Mouse (Mus musculus) midbrain, embryonic 15.5 days (tissue): Measurements from ENCODE around the gene Gjd3. TPM values are rescaled to one million over a fixed set of nuclear protein-coding genes. Genes with fewer than 3 reads are reported as not detected.
A peak's percentile ranks its signal among the peaks of the same experiment; 100 is the strongest.

Experiments used
- ATAC-seq: fragments of 200-750 bp; cut with Nextera tagmentation; replicated peaks from 2 replicates; pipeline ENCODE4 v1.8.0; 2017; ENCODE audit warnings: moderate TSS enrichment
- H3K27ac ChIP-seq: fragments of 300-500 bp; sonication (generic); 2 replicates; pipeline ENCODE4 v1.5.1; 2015; ENCODE audit warnings: mild to moderate bottlenecking, inconsistent platforms
- H3K27me3 ChIP-seq: fragments of 300-500 bp; sonication (generic); replicated peaks from 2 replicates; pipeline ENCODE4 v1.6.1; 2015; ENCODE audit warnings: inconsistent platforms
- H3K36me3 ChIP-seq: fragments of 300-500 bp; sonication (generic); replicated peaks from 2 replicates; pipeline ENCODE4 v1.6.1; 2015; ENCODE audit warnings: inconsistent platforms
- H3K4me1 ChIP-seq: fragments of 300-500 bp; sonication (generic); 2 replicates; pipeline ENCODE4 v1.6.1; 2015; ENCODE audit warnings: inconsistent platforms
- H3K4me2 ChIP-seq: fragments of 300-500 bp; sonication (generic); 2 replicates; pipeline ENCODE4 v1.6.1; 2015; ENCODE audit warnings: inconsistent platforms, mild to moderate bottlenecking, moderate library complexity
- H3K4me3 ChIP-seq: fragments of 300-500 bp; sonication (generic); 2 replicates; pipeline ENCODE4 v1.5.1; 2015; ENCODE audit warnings: mild to moderate bottlenecking, inconsistent platforms
- H3K9ac ChIP-seq: fragments of 300-500 bp; sonication (generic); 2 replicates; pipeline ENCODE4 v1.6.1; 2015; ENCODE audit warnings: mild to moderate bottlenecking, inconsistent platforms
- H3K9me3 ChIP-seq: fragments of 300-500 bp; sonication (generic); 2 replicates; pipeline ENCODE4 v1.6.1; 2016; ENCODE audit warnings: inconsistent platforms
- WGBS: fragments of 180-500 bp; shearing (Covaris S2); methylation state at CpG from one replicate; pipeline ENCODE4 v1.1.7; 2015; ENCODE audit warnings: mixed read lengths; 5-methylcytosine and 5-hydroxymethylcytosine counted together
- polyA plus RNA-seq: library from polyadenylated mRNA; unstranded; fragments of >200 nt; fragmentation: Nextera tagmentation; extraction: Ambion mirVana; gene quantifications from 2 replicates; pipeline ENCODE4 v1.2.1, GENCODE M21; 2015

The Gjd3 gene
- polyA plus RNA-seq, 1 experiment from 2014 or later = 2.4 TPM

DNA sequence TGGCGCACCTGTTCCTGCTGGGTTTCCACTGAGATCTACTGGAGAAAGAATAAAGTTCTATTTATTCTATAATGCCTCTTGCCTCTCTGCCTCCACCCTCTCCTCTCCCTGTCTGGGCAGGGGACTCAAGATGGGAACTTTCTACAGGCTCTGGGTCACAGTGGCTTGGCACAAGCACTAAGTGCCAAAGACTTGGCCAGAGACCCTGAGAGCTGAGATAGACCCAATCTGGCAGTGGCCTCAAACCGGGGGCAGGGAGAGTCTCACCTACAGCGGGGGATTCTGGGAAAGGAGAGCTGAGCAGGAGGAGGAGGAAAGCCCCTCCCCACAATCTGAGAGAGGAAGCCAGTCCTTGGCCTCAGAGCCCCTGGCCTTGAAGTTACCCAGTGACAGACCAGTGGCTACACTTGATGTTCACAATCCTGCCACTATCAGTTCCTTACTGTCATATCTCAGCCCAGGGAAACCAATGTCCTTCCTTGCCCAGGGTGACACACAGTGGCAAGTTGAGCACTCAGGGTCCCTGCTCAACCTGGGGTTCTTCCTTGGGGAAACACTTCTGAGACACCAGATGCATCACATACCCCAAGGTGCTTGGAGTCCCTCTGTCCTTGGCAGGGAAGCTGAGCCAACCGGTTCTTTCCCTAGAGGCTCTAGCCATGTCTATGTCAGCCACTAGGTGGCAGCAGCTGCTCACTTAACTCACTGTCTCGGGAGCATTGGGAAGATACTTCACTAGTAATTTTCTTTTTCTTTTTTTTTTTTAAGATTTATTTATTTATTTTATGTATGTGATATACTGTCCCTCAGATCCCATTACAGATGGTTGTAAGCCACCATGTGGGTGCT is 7.7 kb downstream of the Gjd3 start:
- Histone ChIP-seq H3K36me3 (no peaks in the 10 kb centered on the region), H3K9ac (no peak overlapping the region), H3K27ac (no peak overlapping the region), H3K9me3 (no peaks in the 10 kb centered on the region), H3K4me2 (no peak overlapping the region), H3K4me3 (no peak overlapping the region), H3K4me1 (peaks cover 16% of the 10 kb centered on the region), H3K27me3 (no peaks in the 10 kb centered on the region)
- 45% methylated on average over 5 of the region's 5 CpGs for WGBS
- ATAC-seq = no peak

DNA sequence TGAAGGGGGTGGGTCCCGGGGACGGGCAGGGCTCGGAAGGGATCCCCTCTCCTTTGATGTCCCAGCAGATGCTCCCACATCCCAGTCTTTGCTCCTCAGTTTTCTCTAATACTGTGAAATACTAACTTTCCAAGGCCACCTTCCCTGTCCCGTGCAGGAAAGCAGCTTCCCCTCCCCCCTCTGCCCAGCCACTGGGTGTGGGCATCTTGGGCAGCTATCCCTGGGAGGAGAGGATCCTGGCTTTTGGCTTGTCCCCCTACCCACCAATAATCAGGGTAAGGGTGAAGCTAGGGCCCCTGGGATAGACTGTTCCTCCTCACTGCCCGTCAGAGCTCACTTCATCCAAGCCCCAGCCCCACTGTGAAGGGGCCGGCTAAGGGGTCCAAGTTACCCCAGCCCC is 8.6 kb downstream of the Gjd3 start:
- Histone ChIP-seq H3K27me3 (no peaks in the 10 kb centered on the region), H3K36me3 (no peaks in the 10 kb centered on the region), H3K27ac (no peak overlapping the region), H3K4me2 (no peak overlapping the region), H3K9me3 (no peaks in the 10 kb centered on the region), H3K4me1 (peaks cover 25% of the 10 kb centered on the region), H3K9ac (no peak overlapping the region), H3K4me3 (no peak overlapping the region)
- ATAC-seq = no peak
- 73% methylated on average over 6 of the region's 6 CpGs for WGBS

DNA sequence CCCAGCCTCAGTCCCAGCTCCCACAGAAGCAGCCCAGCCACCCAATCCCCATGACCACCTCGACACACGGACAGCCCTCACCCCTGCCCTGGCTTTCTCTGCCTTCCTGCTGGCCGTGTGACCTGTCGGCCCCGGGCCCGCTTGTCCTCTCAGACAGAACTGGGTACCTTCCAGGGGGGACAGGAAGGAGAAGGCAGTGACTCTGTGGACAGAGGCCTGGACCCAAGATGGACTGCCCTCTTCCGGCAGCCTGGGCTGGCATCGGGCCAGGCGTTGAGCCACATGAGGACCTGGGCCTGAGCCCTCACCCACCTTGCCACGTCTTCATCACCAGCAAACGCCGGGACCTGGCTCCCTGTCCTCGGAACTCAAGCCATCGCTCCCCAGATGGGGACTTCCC is 9.2 kb downstream of the Gjd3 start:
- Histone ChIP-seq H3K9me3 (no peaks in the 10 kb centered on the region), H3K4me3 (no peak overlapping the region), H3K4me1 (peaks cover 31% of the 10 kb centered on the region), H3K9ac (no peak overlapping the region), H3K36me3 (no peaks in the 10 kb centered on the region), H3K4me2 (no peak overlapping the region), H3K27ac (no peak overlapping the region), H3K27me3 (no peaks in the 10 kb centered on the region)
- WGBS = 88% methylated on average over 14 of the region's 14 CpGs
- no peak for ATAC-seq

DNA sequence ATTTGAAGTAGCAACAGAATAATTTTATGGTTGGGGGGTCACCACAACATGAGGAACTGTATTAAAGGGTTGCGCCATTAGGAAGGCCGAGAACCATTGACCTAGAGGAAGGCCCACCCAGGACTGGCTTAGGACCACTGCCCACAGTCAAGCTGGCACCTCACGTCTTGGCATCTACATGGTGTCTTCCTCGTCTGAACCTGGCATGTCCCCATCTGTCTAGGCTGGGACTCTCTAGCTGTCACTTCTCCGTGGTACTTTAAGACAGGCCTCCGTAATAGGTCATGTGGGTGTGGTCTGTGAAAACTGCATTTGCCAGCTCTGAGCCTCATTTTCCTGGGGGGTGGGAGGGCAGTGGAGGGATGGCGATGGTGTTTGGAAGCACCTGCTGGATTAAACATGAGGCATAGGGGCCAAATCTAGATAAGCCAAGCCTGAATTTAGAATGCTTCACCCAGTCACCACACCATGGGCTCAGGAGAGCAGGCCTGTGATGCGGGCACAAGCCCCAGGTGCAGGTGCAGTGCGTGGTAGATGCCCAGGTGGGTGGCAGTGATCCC is 9.9 kb downstream of the Gjd3 start:
- ATAC-seq = no peak
- Histone ChIP-seq H3K9me3 (no peaks in the 10 kb centered on the region), H3K4me3 (no peak overlapping the region), H3K4me2 (no peak overlapping the region), H3K4me1 (peaks cover 38% of the 10 kb centered on the region), H3K36me3 (no peaks in the 10 kb centered on the region), H3K27ac (no peak overlapping the region), H3K9ac (no peak overlapping the region), H3K27me3 (no peaks in the 10 kb centered on the region)
- 90% methylated on average over 9 of the region's 9 CpGs for WGBS

DNA sequence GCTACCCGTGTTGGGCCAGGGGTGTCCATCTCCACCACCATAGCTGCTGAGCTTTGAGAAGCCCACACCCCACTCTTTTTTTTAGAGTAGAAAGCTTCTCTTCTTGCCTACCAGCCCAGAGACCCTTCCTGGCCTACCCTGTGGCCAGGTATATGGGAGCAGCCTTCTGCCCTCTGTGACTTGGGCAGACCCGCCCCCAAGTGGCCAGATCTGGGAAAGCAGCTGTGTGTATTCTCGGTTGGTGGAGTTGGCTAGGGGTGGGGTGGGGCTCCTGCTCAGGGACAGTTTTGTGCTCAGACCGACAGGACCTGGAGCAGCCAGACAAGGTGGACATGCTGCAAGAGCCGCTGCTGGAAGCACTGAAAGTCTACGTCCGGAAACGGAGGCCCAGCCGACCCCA is 10.6 kb downstream of the Gjd3 start:
- peaks cover 45% of the 10 kb centered on the region for H3K4me1 ChIP-seq

DNA sequence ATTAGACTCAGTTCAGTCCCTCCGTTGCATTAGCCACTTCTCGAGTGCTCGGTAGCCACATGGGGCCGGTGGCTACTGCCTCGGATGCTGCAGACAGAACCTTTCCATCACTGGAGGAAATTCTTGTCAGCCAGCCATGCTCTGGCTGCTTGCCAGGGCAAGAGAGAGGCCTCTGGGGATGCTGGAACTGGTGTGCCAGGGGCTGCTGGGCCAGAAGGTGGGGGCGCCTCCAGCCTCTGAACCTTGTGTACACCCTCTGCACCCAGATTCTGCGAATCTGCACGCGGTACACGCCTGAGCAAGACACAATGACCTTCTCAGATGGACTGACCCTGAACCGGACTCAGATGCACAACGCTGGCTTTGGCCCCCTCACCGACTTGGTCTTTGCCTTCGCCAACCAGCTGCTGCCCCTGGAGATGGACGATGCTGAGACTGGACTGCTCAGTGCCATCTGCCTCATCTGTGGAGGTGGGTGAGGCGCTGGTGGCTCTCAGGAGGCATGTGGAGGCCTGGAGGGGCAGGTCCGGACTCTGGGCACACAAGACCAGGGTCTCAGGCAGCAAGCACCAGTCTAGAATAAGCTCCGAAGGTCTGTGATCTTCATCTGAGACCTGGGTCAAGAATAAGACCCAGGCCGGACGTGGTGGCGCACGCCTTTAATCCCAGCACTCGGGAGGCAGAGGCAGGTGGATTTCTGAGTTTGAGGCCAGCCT is 11.3 kb downstream of the Gjd3 start:
- Histone ChIP-seq H3K4me3 (no peak overlapping the region), H3K4me2 (no peak overlapping the region), H3K4me1 (peaks cover 52% of the 10 kb centered on the region), H3K36me3 (no peaks in the 10 kb centered on the region), H3K27me3 (no peaks in the 10 kb centered on the region), H3K9ac (no peak overlapping the region), H3K9me3 (no peaks in the 10 kb centered on the region), H3K27ac (peak overlapping the region; percentile 73; the same call in 1 of the 2 replicates)
- no peak for ATAC-seq
- 58% methylated on average over 23 of the region's 23 CpGs for WGBS

More for the DNA sequence above, 10.6 kb downstream of the Gjd3 start:
- no peak for ATAC-seq
- H3K9me3 ChIP-seq = no peaks in the 10 kb centered on the region
- H3K27me3 ChIP-seq = no peaks in the 10 kb centered on the region
- WGBS = 55% methylated on average over 9 of the region's 9 CpGs
- H3K4me2 ChIP-seq = no peak overlapping the region
- no peak overlapping the region for H3K4me3 ChIP-seq
- no peak overlapping the region for H3K9ac ChIP-seq
- no peak overlapping the region for H3K27ac ChIP-seq
- H3K36me3 ChIP-seq = no peaks in the 10 kb centered on the region

DNA sequence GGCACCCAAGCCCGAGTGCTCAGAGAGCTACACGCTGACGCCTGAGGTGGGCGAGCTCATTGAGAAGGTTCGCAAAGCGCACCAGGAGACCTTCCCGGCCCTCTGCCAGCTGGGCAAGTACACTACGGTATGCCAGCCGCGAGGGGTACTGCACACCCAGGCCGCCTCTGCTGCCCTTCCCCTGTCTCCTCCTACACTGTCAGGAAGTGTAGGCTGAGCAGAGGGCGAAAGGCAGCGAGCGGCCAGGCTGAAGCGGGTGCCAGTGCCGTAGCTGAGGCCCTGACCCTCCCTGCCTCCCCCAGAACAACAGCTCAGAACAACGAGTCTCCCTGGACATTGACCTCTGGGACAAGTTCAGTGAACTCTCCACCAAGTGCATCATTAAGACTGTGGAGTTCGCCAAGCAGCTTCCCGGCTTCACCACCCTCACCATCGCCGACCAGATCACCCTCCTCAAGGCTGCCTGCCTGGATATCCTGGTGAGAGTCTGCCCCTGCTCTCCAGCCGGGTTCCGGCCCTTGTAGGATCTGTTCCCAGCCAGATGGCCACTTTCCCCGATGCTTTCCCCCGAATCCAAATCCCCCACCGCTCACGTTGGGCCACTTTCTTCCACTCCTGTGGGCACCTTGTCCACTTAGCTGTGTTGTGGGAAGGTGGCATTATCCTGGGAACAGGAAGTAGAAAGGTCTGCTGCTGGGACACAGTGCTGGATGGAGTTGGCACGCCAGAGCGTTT is 12.5 kb downstream of the Gjd3 start:
- no peak overlapping the region for H3K4me3 ChIP-seq
- H3K9ac ChIP-seq = no peak overlapping the region
- peaks cover 63% of the 10 kb centered on the region for H3K4me1 ChIP-seq
- ATAC-seq = no peak
- H3K9me3 ChIP-seq = no peaks in the 10 kb centered on the region
- H3K36me3 ChIP-seq = no peaks in the 10 kb centered on the region
- H3K4me2 ChIP-seq = no peak overlapping the region
- 61% methylated on average over 29 of the region's 29 CpGs for WGBS
- H3K27me3 ChIP-seq = no peaks in the 10 kb centered on the region
- H3K27ac ChIP-seq = peak overlapping the region; percentile 73

DNA sequence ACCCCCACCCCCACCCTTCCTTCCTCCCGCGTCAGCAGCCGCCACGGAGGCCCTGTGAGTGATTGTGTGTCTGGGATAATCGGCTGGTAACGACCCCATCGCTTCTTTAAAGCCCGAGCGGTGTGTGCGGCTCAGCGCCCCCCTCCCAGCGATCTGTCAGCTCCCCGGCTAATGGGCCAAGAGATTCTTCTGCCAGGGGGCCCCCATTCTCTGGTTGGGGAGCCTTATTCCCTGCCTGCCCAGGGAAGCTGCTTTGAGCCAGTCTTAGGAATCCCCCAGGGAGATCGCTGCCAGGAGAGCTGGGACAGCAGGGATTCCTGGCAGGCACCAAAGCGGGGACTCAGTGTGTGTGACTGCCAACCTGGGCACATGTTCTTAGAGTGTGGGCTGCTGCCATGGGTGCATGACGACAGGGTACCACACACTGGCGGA is 13.3 kb downstream of the Gjd3 start:
- no peaks in the 10 kb centered on the region for H3K27me3 ChIP-seq
- H3K4me2 ChIP-seq = peak overlapping the region; percentile 37
- no peak overlapping the region for H3K4me3 ChIP-seq
- H3K36me3 ChIP-seq = no peaks in the 10 kb centered on the region
- 12% methylated on average over 15 of the region's 17 CpGs for WGBS
- H3K4me1 ChIP-seq = peaks cover 72% of the 10 kb centered on the region
- ATAC-seq = peak; percentile 43
- H3K9ac ChIP-seq = 0 out of 2 replicates have a peak overlapping the region, but pooled peaks have one; percentile 13
- no peaks in the 10 kb centered on the region for H3K9me3 ChIP-seq
- peak overlapping the region; percentile 73 for H3K27ac ChIP-seq

DNA sequence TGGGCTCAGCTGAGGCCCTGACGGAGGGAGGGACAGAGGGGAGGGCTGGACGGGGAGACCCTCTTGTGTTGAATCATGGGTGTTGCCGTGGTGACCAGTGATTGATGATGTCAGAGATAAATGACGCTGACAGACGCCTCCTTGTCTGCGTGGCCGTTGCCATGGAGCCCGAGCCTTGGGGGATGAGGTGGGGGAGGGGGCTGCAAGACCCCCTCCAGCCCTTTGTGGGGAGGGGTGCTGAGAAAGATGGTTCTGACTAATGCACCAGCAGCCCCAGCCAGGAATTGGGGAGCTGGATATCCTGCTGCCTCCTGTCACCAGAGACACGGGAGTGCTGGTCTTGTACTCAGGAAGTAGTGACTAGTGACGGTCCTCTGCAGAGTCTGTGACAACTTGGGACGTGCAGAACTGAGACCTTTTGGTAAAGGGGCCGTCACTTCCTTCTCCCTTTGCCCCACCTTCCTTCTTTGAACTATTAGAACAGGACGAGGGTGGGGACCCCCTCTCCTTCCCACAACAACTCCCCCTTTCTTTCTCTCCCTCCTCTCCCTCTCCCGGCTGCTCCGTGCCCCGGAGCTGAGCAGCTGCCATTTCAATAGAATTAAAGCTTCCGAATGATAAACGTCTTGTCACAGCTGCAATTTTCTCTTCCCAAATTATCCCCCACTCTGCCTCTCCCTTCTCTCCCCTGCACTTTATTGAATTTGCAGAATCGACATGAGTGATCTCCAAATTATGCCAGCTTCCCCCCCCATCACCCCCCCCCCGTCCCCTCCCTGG is 13.9 kb downstream of the Gjd3 start:
- ATAC-seq = peak; percentile 9
- Histone ChIP-seq H3K4me2 (peak overlapping the region; percentile 37), H3K4me1 (peaks cover 78% of the 10 kb centered on the region), H3K4me3 (no peak overlapping the region), H3K27ac (peak overlapping the region; percentile 73), H3K36me3 (no peaks in the 10 kb centered on the region), H3K27me3 (no peaks in the 10 kb centered on the region), H3K9me3 (no peaks in the 10 kb centered on the region), H3K9ac (peak overlapping the region; percentile 13; the same call in 1 of the 2 replicates)
- 3% methylated on average over 20 of the region's 20 CpGs for WGBS

DNA sequence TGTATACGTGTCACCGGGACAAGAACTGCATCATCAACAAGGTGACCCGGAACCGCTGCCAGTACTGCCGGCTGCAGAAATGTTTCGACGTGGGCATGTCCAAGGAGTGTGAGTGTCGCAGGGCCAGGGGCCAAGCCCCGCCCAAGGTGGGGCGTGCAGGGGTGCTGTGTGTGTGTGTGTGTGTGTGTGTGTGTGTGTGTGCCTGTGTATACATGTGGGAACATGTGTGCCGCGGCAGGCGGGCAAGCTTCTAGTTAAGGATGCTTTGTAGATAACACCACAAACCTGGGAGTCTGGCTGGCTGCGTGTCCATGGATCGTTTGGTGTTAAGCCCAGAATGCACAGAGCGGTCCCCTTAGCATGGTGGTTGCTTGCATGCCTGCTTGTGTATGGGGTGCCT is 14.7 kb downstream of the Gjd3 start:
- 65% methylated on average over 16 of the region's 16 CpGs for WGBS
- Histone ChIP-seq H3K27ac (peak overlapping the region; percentile 73), H3K9me3 (no peaks in the 10 kb centered on the region), H3K4me1 (peaks cover 86% of the 10 kb centered on the region), H3K36me3 (no peaks in the 10 kb centered on the region), H3K27me3 (no peaks in the 10 kb centered on the region; the same call in 1 of the 2 replicates), H3K4me2 (peak overlapping the region; percentile 37; the same call in 1 of the 2 replicates), H3K4me3 (no peak overlapping the region), H3K9ac (peak overlapping the region; percentile 13; the same call in 1 of the 2 replicates)
- no peak for ATAC-seq

DNA sequence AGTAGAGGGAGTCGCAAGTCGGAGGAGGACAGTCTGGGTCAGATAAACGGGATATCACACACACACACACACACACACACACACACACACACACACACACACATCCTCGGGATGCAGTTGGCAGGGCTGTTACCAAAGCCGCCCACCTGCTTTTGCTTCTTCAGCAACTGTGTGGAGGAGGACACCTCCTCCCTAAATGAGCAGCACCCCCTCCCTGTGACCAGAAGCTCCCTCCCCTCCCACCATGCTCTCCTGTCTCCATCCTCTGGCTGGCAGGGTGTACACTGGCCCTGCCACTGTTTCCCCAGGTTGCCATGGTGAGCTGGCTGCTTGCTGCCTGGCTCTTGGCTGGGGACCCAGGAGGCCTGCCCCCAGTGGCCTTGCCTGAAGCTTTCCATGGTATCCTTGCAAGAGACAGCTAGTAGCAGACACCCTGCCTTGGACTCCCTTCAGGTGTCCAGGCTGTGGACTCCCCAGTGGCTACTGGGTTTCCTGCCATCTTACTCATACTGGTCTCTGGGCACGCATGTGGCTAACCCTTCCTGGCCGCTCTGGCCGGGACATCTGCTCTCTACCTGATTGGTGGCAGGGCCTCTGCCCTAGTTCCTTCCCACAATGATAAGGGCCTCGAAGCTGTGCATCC is 16.2 kb downstream of the Gjd3 start:
- Histone ChIP-seq H3K9ac (peak overlapping the region; percentile 19; the same call in 1 of the 2 replicates), H3K4me2 (no peak overlapping the region)

More for the DNA sequence above, 16.2 kb downstream of the Gjd3 start:
- Histone ChIP-seq H3K36me3 (no peaks in the 10 kb centered on the region), H3K4me3 (no peak overlapping the region), H3K27ac (peak overlapping the region; percentile 9; the same call in 1 of the 2 replicates), H3K9me3 (no peaks in the 10 kb centered on the region), H3K4me1 (peaks cover 100% of the 10 kb centered on the region), H3K27me3 (peaks cover 12% of the 10 kb centered on the region)
- ATAC-seq = no peak; the same call in 1 of the 2 replicates
- 28% methylated on average over 9 of the region's 9 CpGs for WGBS
